Mouse (Mus musculus) spleen, postnatal 14 days (tissue): ENCODE results near the gene Tubb2a.

Experiments used
- DNase-seq, 2 experiments: peaks; one replicate each; pipeline ENCODE4 v3.0.0; 2021 to 2022; ENCODE audit warnings: low spot score in 2 of 2

Gene Tubb2a

DNA sequence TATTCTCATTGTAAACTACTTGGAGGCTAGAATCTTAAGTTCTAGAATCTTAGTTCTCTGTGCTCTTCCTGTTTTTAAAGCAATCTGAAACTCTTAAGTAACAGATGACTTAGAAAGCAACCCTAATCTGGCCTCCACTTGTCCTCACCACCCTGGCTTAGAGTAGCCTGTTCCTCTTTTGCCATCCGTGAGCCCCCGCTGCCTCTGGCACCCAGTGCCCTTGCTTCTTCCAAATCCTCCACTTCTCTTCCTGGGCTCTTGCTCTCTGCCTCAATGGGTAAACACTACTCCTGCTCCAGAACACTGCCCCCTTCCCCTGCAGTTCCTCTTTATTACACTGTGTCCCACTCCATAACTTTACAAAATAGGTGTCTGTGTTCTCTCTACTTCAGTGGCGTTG lies 26.1 kb downstream of the Tubb2a start:
- no peak for DNase-seq

DNA sequence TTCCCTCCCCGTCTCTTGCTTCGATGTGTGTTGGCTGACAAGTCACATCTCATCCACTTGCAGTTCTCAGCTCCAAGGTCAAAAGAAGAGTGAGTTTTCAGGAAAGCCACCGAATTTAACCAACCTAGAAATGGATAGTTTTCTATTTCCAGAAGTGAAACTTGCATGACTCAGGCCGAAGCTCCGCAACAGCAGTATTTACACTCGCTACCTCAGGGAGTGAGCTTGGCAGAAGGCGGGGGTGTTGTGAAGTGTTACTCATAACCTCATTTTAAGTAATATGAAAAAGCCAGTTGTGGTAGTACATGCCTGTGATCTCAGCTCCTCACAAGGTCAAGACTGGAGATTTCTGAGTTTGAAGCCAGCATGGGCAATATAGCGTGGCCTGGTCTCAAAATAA lies 27.3 kb downstream of the Tubb2a start:
- no peak for DNase-seq

- no peak for DNase-seq
Measured at GRCm38 (mm10) chr13:34047526-34047925, 30.3 kb downstream of the Tubb2a start.

DNA sequence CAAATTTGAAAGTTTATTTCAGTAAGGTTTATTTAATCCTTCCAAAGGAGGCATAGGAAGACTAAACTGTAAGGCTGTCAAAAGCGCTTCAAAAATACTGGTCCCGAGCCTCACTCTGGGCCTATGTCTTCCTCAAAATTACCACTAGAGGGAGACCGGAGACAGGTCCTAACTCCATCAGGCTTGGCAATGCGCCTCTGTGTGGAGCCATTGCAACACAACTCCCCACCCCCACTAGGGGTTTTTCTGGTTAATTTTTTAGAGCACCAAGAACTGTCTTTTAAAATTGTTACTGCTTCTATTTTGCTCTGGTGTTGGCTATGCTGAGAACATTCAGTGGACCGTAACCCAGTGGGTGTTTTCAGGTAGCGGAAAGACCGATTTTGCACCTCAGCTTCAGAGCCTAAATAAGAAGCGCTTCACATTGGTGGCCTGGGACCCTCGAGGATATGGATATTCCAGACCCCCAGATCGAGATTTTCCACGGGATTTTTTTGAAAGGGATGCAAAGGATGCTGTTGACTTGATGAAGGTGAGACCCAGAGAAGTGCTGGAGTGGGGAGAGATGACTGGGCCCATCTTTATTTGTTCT lies 31.3 kb downstream of the Tubb2a start:
- peak; percentile 15 to 44 for DNase-seq

- no peak for DNase-seq
Measured at GRCm38 (mm10) chr13:34045511-34046249, 32.1 kb downstream of the Tubb2a start.

GRCm38 (mm10) chr13:34043716-34044393 lies 34.0 kb downstream of the Tubb2a start:
- no peak for DNase-seq

DNA sequence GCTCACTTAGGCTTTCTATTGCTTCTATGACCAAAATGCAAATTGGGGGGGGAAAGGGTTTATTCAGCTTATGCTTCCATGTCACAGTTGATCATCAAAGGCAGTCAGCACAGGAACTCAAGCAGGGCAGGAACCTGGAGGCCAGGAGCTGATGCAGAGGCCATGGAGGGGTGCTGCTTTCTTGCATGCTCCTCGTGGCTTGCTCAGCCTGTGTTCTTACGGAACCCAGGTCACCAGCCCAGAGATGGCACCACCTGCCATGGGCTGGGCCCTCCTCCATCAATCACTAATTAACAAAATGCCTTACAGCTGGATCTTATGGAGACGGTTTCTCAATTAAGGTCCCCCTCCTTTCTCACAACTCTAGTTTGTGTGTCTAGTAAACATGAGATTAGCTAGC lies 37.7 kb downstream of the Tubb2a start:
- DNase-seq: no peak

- DNase-seq: no peak
Measured at GRCm38 (mm10) chr13:34038901-34039341, 38.9 kb downstream of the Tubb2a start.

GRCm38 (mm10) chr13:34038056-34038432 lies 39.8 kb downstream of the Tubb2a start:
- DNase-seq: no peak

DNA sequence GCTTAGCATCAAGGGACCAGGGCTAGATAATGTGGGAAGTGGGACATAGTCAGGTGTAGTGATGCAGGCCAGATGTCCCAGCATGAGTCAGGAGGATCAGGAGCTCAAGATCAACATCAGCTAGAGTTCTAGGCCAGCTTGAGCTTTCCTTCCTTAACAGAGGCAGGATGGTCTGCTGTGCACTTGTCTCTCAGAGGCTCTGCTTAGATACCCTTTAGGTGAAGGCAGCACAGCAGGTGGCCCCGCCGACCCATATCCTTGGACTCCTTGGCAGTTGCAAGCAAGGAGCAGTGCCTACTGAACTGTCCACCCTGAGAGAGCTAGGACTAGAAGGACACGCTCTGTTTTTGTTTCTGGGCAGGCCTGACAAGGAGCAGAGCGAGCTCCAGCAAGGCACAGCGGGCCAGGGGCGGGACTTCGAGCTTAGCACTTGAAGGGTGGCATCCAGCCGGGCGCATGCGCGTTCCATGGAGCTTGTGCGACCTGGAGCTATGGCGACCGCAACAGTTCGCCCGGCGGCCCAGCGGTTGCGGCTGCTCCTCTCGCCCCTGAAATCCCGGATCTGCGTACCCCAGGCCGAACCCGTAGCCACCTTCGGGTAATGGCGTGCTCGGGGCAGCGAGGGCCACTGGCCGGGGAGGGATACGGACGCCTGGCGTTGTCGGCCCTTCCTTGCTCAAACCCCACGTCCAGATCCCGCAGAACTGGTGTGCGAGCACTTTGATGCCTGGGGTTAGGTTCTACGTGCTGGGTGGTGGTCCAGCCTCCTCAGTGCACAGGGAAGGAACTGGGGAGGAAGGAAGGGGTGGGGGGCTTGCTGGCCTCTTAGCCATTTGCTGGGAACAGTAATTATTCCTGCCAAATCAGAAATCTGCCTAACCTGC lies 40.4 kb downstream of the Tubb2a start, which contains the start of gene Bphl:
TSS of gene Bphl (plus strand) at position 426 of the 884 bp plus-strand sequence.
- peak; percentile 76 to 81 for DNase-seq

DNA sequence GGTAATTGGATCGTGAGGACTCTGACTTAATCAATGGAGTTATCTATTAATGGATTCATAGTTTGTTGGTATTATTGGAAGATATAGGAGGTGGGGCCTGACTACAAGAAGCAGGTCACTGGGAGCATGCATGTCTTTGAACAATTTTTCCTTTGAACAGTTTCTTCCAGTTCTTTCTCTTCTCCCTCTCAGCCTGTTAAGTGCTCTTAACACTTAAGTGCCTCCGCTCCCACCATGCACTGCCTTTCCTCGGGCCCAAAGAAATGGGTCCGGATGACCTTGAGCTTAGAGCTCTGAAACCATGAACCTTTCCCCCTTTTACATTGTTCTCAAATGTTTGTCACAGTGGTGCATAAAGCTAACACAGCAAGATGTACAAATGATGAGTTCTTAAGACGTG lies 41.1 kb downstream of the Tubb2a start:
- no peak for DNase-seq

- DNase-seq: no peak
Measured at GRCm38 (mm10) chr13:34035424-34035823, 42.4 kb downstream of the Tubb2a start.

DNA sequence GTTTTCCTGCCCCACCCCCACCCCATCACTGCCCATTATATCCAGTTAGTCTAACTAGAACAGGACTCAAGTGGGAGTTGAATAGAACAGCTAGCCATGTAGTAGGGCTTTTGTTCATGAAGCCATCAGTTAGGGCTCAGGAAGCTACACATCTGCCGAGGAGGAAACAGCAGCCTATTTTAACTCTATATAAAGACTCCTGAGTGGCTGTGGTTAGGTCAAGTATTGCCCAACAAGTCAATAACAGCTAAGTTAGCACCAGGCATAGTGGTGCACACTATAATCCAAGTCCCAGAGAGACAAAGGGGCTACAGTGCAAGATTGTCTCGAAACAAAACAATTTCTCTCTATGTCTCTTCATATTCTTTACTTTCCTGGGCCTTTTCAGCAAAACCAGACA lies 45.8 kb downstream of the Tubb2a start:
- DNase-seq: no peak
